Mouse (Mus musculus) kidney, embryonic 14.5 days (tissue): ENCODE data around the gene Arglu1. TPM values are rescaled to one million over a fixed set of nuclear protein-coding genes. Genes with fewer than 3 reads are reported as not detected.

Source experiments
- ATAC-seq: fragments of 200-750 bp; cut with Nextera tagmentation; 2 replicates; pipeline ENCODE4 v1.8.0; 2017; ENCODE audit warnings: moderate number of reproducible peaks, mild to moderate bottlenecking, moderate TSS enrichment, moderate library complexity; ENCODE audit not compliant: low FRiP score, low TSS enrichment
- H3K27ac ChIP-seq: fragments of 300-500 bp; sonication (generic); 2 replicates; pipeline ENCODE4 v1.5.1; 2014; ENCODE audit warnings: low read depth, mild to moderate bottlenecking, low read length, moderate library complexity, mixed read lengths
- H3K27me3 ChIP-seq: fragments of 300-500 bp; sonication (generic); 2 replicates; pipeline ENCODE4 v1.6.1; 2014; ENCODE audit warnings: mild to moderate bottlenecking, low read length; ENCODE audit not compliant: control insufficient read depth, insufficient read depth
- H3K36me3 ChIP-seq: fragments of 300-500 bp; sonication (generic); 2 replicates; pipeline ENCODE4 v1.6.1; 2014; ENCODE audit warnings: low read length, mixed read lengths; ENCODE audit not compliant: control insufficient read depth, insufficient read depth
- H3K4me1 ChIP-seq: fragments of 300-500 bp; sonication (generic); 2 replicates; pipeline ENCODE4 v1.6.1; 2014; ENCODE audit warnings: low read length, mixed read lengths; ENCODE audit not compliant: control insufficient read depth, insufficient read depth
- H3K4me2 ChIP-seq: fragments of 300-500 bp; sonication (generic); replicated peaks from 2 replicates; pipeline ENCODE4 v1.6.1; 2014; ENCODE audit warnings: low read depth, mild to moderate bottlenecking, low read length
- H3K4me3 ChIP-seq: fragments of 300-500 bp; sonication (generic); 2 replicates; pipeline ENCODE4 v1.5.1; 2014; ENCODE audit warnings: mild to moderate bottlenecking, low read length
- H3K9ac ChIP-seq: fragments of 300-500 bp; sonication (generic); 2 replicates; pipeline ENCODE4 v1.6.1; 2014; ENCODE audit warnings: low read depth, mild to moderate bottlenecking, low read length, moderate library complexity
- H3K9me3 ChIP-seq: fragments of 300-500 bp; sonication (generic); 2 replicates; pipeline ENCODE4 v1.6.1; 2016; ENCODE audit warnings: low read length; ENCODE audit not compliant: control insufficient read depth
- WGBS: fragments of 180-500 bp; shearing (Covaris S2); extraction: QIAGEN DNeasy Blood & Tissue Kit; methylation state at CpG from one replicate; pipeline ENCODE4 v1.1.7; 2014; 5-methylcytosine and 5-hydroxymethylcytosine counted together
- polyA plus RNA-seq: library from polyadenylated mRNA; unstranded; fragments of >200 nt; fragmentation: Nextera tagmentation; extraction: Ambion mirVana; gene quantifications from 2 replicates; pipeline ENCODE4 v1.2.1, GENCODE M21; 2014

Gene Arglu1
- 150 and 183 TPM in 2 replicates for polyA plus RNA-seq

DNA sequence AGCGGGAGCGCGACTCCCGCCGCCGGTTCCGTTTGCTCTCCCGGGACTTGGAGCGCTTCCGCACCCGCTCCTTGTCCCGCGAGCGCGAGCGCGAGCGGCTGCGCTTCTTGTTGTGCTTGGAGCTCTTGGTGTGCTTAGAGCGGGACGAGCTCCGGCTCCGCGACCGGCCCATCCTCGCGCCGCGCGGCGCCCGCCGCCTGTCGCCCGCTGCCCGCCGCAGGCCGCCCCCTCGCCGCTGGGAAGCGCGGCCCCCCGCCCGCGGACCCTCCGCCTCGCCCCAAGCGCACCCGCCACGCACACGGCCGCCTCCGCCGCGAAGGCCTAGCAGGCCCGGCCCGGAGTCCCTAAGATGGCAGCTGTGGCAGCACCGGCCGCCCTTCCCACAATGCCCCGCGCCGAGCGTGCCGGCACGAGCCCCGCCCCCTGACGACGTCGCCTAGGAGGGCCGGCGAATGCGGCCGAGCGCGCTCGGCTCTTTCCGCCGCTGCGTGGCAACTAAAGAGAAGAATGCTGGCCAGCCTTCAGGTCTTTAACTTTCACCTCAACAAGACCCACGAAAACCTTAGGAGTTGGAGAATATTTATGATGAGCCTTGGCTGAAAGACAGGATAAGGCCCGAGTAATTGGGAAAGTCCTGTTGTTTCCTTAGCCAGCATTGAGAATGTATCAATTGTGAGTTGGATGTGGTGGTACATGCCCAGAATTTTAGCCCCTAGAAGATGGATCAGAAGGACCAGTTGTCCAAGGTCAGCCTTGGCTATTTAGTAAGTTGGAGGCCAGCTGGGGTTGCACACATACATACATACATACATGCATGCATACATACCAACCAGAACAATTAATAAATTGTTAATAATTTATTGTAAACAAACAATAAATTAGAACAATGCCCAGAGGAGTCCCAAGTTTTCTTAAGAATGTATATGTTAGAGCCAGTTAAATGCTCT lies at the start of gene Arglu1:
Arglu1 (minus strand) TSS at position 376 of the 947 bp plus-strand sequence.
- Histone ChIP-seq H3K4me2 (peak within 1 kb of the TSS; percentile 73), H3K36me3 (no peaks in the 10 kb centered on the region), H3K9ac (peak within 1 kb of the TSS; percentile 99), H3K4me1 (peaks cover 32% of the 10 kb centered on the region), H3K9me3 (no peaks in the 10 kb centered on the region), H3K27ac (peak within 1 kb of the TSS; percentile 92), H3K4me3 (peak within 1 kb of the TSS; percentile 91), H3K27me3 (no peaks in the 10 kb centered on the region)
- ATAC-seq: peak; percentile 95
- WGBS: under 1% methylated on average over 48 of the region's 81 CpGs

DNA sequence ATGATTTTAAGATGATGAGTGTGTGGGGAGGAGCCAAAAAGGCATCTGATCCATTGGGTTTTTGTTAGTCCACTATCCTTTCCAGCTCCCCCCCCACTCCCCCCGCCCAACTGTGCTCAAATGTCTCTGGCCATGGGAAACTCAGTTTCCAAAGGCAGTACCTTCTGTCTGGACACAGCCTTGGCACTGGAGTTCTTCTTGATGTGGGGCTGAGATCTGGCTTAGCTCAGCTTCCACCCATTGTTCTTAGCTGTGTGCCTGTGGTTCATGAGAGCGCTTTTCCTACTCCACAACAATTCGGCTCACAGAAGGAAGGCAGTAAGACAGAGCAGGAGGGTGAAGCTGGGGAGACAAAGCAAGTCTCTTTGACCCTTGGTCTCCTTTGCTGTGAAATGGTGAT lies 47.0 kb upstream of the Arglu1 start:
- no peaks in the 10 kb centered on the region for H3K4me1 ChIP-seq
- ATAC-seq: no peak
- no peaks in the 10 kb centered on the region for H3K9me3 ChIP-seq
- H3K4me2 ChIP-seq: no peak overlapping the region
- no peaks in the 10 kb centered on the region for H3K36me3 ChIP-seq
- H3K27me3 ChIP-seq: no peaks in the 10 kb centered on the region
- H3K4me3 ChIP-seq: no peak overlapping the region
- H3K27ac ChIP-seq: no peak overlapping the region
- 90% methylated on average over 3 of the region's 3 CpGs for whole genome bisulfite sequencing
- H3K9ac ChIP-seq: no peak overlapping the region

DNA sequence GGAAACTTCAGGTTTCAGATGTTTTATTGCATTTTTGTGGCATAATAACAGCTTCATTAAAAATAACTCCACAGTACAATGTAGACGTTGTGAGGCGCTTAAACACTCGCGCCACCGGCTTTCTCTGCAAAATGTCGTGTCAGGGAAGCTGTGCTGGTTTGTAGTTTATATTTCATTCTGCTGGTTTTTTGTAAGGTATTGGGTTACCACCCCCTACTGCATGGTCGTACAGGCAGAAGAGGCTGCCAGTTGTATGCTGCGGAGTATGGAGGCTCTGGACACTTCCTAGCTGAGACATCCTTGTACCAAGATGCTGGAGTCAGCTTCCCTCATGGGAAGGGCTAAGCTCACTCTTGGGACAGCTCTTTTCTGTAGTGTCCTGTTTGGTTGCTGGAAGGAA lies 46.5 kb upstream of the Arglu1 start:
- no peak overlapping the region for H3K27ac ChIP-seq
- no peak overlapping the region for H3K4me3 ChIP-seq
- H3K9ac ChIP-seq: no peak overlapping the region
- H3K9me3 ChIP-seq: no peaks in the 10 kb centered on the region
- WGBS: 68% methylated on average over 8 of the region's 8 CpGs
- H3K27me3 ChIP-seq: no peaks in the 10 kb centered on the region
- no peak for ATAC-seq
- H3K36me3 ChIP-seq: no peaks in the 10 kb centered on the region
- no peak overlapping the region for H3K4me2 ChIP-seq
- H3K4me1 ChIP-seq: no peaks in the 10 kb centered on the region

DNA sequence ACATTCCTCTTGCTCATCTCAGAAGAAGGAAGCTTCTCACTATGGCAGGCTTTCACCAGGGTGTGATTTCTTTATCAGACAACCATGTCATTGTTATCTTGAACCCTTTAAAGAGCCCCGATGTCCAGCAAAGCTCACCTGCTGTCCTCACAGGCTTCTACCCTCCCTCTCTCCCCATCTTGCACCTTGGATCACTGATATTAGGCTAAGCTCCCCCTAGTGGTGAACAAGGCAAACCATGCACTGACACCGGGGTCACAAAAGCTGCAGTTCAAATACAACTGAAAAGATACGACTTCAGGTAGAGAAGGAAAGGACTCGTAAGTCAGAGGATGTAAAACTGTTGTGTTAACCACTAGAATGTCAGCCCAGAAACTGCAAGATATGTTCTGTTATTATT lies 43.5 kb upstream of the Arglu1 start:
- Histone ChIP-seq H3K9me3 (no peaks in the 10 kb centered on the region), H3K36me3 (no peaks in the 10 kb centered on the region), H3K27me3 (no peaks in the 10 kb centered on the region), H3K4me1 (no peaks in the 10 kb centered on the region), H3K4me3 (no peak overlapping the region), H3K4me2 (no peak overlapping the region), H3K27ac (no peak overlapping the region), H3K9ac (no peak overlapping the region)
- 35% methylated on average over 4 of the region's 4 CpGs for WGBS
- no peak for ATAC-seq

DNA sequence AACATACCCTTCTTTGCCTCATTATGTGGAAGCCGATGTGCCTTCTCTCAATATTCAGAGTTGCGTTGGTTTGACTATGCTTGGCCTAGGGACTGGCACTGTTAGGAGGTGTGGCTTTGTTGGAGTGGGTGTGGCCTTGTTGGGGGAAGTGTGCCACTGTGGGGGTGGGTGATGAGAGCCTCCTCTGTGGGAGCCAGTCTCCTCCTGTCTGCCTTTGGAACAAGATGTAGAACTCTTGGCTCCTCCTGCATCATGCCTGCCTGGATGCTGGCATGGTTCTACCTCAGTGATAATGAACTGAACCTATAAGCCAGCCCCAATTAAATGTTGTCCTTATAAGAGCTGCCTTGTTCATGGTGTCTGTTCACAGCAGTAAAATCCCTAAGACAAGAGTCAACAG lies 38.3 kb upstream of the Arglu1 start:
- H3K4me2 ChIP-seq: no peak overlapping the region
- no peak for ATAC-seq
- no peaks in the 10 kb centered on the region for H3K36me3 ChIP-seq
- H3K4me3 ChIP-seq: no peak overlapping the region
- 93% methylated on average over 2 of the region's 2 CpGs for WGBS
- no peak overlapping the region for H3K27ac ChIP-seq
- H3K9ac ChIP-seq: no peak overlapping the region
- H3K9me3 ChIP-seq: no peaks in the 10 kb centered on the region
- no peaks in the 10 kb centered on the region for H3K27me3 ChIP-seq
- H3K4me1 ChIP-seq: no peaks in the 10 kb centered on the region

DNA sequence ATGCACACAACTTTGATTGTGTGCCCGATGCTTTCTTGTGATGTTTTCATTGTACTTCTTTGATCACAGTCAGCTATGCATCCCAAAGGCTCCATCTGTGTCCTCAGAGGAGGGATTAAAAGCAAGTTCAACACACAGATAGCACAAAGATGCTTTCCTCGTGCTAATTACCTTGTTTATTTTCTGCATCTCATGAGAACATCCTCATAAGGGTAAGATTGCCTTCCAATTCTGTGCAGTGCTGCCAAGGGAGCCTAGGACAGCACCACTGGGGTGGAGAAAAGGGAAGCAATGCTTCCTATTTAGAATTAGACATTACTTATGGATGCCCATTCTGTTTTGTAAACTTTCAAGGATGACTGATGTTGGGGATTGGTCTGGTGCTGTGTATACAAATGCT lies 36.2 kb upstream of the Arglu1 start:
- H3K27ac ChIP-seq: no peak overlapping the region
- H3K27me3 ChIP-seq: no peaks in the 10 kb centered on the region
- no peaks in the 10 kb centered on the region for H3K4me1 ChIP-seq
- H3K4me3 ChIP-seq: no peak overlapping the region
- H3K9ac ChIP-seq: no peak overlapping the region
- H3K4me2 ChIP-seq: no peak overlapping the region
- WGBS: 82% methylated on average over 2 of the region's 2 CpGs
- ATAC-seq: no peak
- H3K36me3 ChIP-seq: no peaks in the 10 kb centered on the region
- H3K9me3 ChIP-seq: no peaks in the 10 kb centered on the region

DNA sequence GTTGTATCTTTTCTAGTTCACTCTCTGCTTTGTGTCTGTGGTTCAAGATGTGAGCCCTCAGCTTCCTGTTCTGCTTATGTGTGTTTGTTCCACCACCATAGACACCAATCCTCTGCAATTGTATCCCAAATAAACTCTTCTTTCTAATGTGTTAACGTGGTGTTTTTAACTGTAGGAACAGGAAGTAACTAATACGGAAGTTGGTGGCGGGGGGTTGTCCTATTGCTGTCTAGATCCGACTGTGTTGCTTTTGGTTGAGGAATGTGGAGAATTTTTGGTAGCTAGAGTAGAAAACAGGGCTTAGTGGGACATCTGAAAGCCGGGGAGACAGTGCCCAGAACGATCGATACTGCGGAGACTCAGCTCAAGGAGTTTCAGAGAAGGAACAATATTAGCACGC lies 14.5 kb upstream of the Arglu1 start:
- no peak for ATAC-seq
- Histone ChIP-seq H3K9ac (no peak overlapping the region), H3K4me2 (no peak overlapping the region), H3K36me3 (no peaks in the 10 kb centered on the region), H3K9me3 (no peaks in the 10 kb centered on the region), H3K4me3 (no peak overlapping the region), H3K27ac (no peak overlapping the region), H3K27me3 (no peaks in the 10 kb centered on the region), H3K4me1 (peaks cover 8% of the 10 kb centered on the region; the same call in 1 of the 2 replicates)
- 78% methylated on average over 9 of the region's 9 CpGs for WGBS

DNA sequence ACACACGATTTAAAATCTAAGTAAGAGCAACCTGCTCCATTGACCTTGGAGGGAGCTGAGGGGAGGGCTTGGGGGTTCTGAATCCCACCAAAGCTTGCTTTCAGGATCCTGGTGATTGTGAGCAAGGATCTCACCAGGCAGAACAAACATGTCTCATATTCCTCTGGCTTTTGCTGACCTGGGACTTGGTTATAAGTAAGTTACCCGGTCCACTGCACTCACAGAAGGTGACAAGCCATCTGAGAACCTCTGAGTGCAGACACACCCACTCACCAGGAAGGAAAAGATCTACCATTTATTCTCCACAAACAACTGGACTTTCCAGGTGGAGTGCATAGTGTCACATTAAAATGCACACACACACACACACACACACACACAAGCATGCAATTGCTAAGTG lies 13.3 kb upstream of the Arglu1 start:
- no peak overlapping the region for H3K9ac ChIP-seq
- 38% methylated on average over 2 of the region's 2 CpGs for WGBS
- ATAC-seq: no peak
- no peak overlapping the region for H3K4me2 ChIP-seq
- peaks cover 8% of the 10 kb centered on the region; the same call in 1 of the 2 replicates for H3K4me1 ChIP-seq
- no peaks in the 10 kb centered on the region for H3K9me3 ChIP-seq
- no peak overlapping the region for H3K27ac ChIP-seq
- H3K4me3 ChIP-seq: no peak overlapping the region
- no peaks in the 10 kb centered on the region for H3K36me3 ChIP-seq
- no peaks in the 10 kb centered on the region for H3K27me3 ChIP-seq

DNA sequence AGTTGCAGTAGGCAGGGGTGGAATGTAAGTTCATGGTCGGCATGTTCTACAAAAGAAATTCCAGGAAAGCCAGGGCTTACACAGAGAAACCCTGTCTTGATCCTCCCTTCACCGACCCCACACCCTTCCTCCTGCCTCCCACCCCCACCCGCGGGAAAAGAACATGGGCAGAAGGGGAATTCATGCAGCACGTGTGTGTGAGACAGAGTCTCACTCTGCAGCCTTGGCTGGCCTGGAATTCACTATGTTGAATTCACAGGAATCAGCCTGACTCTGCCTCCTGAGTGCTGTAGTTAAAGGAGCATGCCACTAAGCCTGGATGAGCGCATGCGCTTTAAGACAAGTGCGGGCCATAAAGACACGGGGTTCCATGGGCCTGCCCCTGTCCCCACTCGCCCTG lies 10.5 kb upstream of the Arglu1 start:
- 91% methylated on average over 10 of the region's 10 CpGs for WGBS

More for the DNA sequence above, 10.5 kb upstream of the Arglu1 start:
- H3K4me3 ChIP-seq: no peak overlapping the region
- H3K27me3 ChIP-seq: no peaks in the 10 kb centered on the region
- no peak overlapping the region for H3K4me2 ChIP-seq
- no peaks in the 10 kb centered on the region for H3K36me3 ChIP-seq
- peaks cover 8% of the 10 kb centered on the region; the same call in 1 of the 2 replicates for H3K4me1 ChIP-seq
- no peak overlapping the region for H3K27ac ChIP-seq
- no peak overlapping the region for H3K9ac ChIP-seq
- no peak for ATAC-seq
- no peaks in the 10 kb centered on the region for H3K9me3 ChIP-seq
